Mouse (Mus musculus) hematopoietic stem cell, adult 5-6 weeks (primary cell): ENCODE results near the gene Tsc22d3. TPM values are rescaled to one million over a fixed set of nuclear protein-coding genes. Genes with fewer than 3 reads are reported as not detected.

Experiments
- total RNA-seq: library from RNA; stranded (forward); fragments of 172-1452, 232-1000 nt; gene quantifications from 2 replicates; pipeline ENCODE4 v1.2.3, GENCODE M21; 2017

Tsc22d3 gene
- total RNA-seq, 1 experiment from 2014 or later = 66.6 TPM

Other genes with a start within 250 kb of the Tsc22d3 start
- 43.8 and 57.8 TPM in 2 replicates for gene Prps1, start 144.0 kb downstream of the Tsc22d3 start, total RNA-seq
- 0.84 and 2.3 TPM in 2 replicates for gene Mid2, start 63.9 kb upstream of the Tsc22d3 start, total RNA-seq
- not detected in 2 replicates for gene Tex13b, start 212.8 kb upstream of the Tsc22d3 start, total RNA-seq